Mouse (Mus musculus) macrophage (primary cell): ENCODE measurements around the gene Vcam1. TPM values are rescaled to one million over a fixed set of nuclear protein-coding genes. Genes with fewer than 3 reads are reported as not detected.

Experiments used
- H3K27ac ChIP-seq: fragments of 350-480 bp; formaldehyde crosslinking; 2 replicates; pipeline ENCODE4 v1.9.0; 2021
- H3K36me3 ChIP-seq: fragments of 350-480 bp; formaldehyde crosslinking; 2 replicates; pipeline ENCODE4 v1.9.0; 2021; ENCODE audit errors: inconsistent target
- H3K4me3 ChIP-seq: fragments of 350-480 bp; formaldehyde crosslinking; 2 replicates; pipeline ENCODE4 v1.9.0; 2021; ENCODE audit errors: inconsistent target
- H3K79me2 ChIP-seq: fragments of 350-480 bp; formaldehyde crosslinking; 2 replicates; pipeline ENCODE4 v1.9.0; 2021; ENCODE audit errors: inconsistent target
- WGBS: methylation state at CpG from one replicate; pipeline ENCODE4 v1.1.7; 2026; ENCODE audit warnings: inconsistent platforms; ENCODE audit not compliant: missing documents; 5-methylcytosine and 5-hydroxymethylcytosine counted together
- polyA plus RNA-seq: library from polyadenylated mRNA; stranded (reverse); fragments of 250-400 nt; gene quantifications from 3 replicates; pipeline ENCODE4 v1.2.4, GENCODE M21; 2018; ENCODE audit warnings: inconsistent platforms

The Vcam1 gene
- polyA plus RNA-seq, 1 experiment from 2014 or later, result 19.8 TPM

- Histone ChIP-seq H3K36me3 (no peaks in the 10 kb centered on the region), H3K27ac (no peak overlapping the region), H3K79me2 (no peaks in the 10 kb centered on the region), H3K4me3 (no peak overlapping the region)
- WGBS, result 96% methylated on average over 4 of the region's 4 CpGs
Observed at GRCm38 (mm10) chr3:116117046-116117445, 12.4 kb downstream of the Vcam1 start.

GRCm38 (mm10) chr3:116114249-116115188 lies 15.0 kb downstream of the Vcam1 start:
- 88% methylated on average over 12 of the region's 12 CpGs for WGBS
- H3K4me3 ChIP-seq, result no peak overlapping the region
- no peak overlapping the region for H3K27ac ChIP-seq
- no peaks in the 10 kb centered on the region for H3K36me3 ChIP-seq
- H3K79me2 ChIP-seq, result no peaks in the 10 kb centered on the region

GRCm38 (mm10) chr3:116113443-116114241 lies 15.8 kb downstream of the Vcam1 start:
- Histone ChIP-seq H3K4me3 (no peak overlapping the region), H3K79me2 (no peaks in the 10 kb centered on the region), H3K36me3 (no peaks in the 10 kb centered on the region), H3K27ac (no peak overlapping the region)
- WGBS, result 65% methylated on average over 7 of the region's 7 CpGs

- WGBS, result 94% methylated on average over 5 of the region's 5 CpGs
- Histone ChIP-seq H3K36me3 (no peaks in the 10 kb centered on the region), H3K4me3 (no peak overlapping the region), H3K27ac (no peak overlapping the region), H3K79me2 (no peaks in the 10 kb centered on the region)
Observed at GRCm38 (mm10) chr3:116112816-116113405, 16.6 kb downstream of the Vcam1 start.

- Histone ChIP-seq H3K79me2 (no peaks in the 10 kb centered on the region), H3K36me3 (no peaks in the 10 kb centered on the region), H3K27ac (no peak overlapping the region), H3K4me3 (no peak overlapping the region)
- WGBS, result 98% methylated on average over 5 of the region's 5 CpGs
Observed at GRCm38 (mm10) chr3:116105713-116106112, 23.8 kb downstream of the Vcam1 start.

- Histone ChIP-seq H3K79me2 (no peaks in the 10 kb centered on the region), H3K36me3 (no peaks in the 10 kb centered on the region), H3K27ac (no peak overlapping the region), H3K4me3 (no peak overlapping the region)
- 56% methylated on average over 15 of the region's 21 CpGs for WGBS
Observed at GRCm38 (mm10) chr3:116104866-116105647, 24.4 kb downstream of the Vcam1 start.

- Histone ChIP-seq H3K4me3 (no peak overlapping the region), H3K27ac (no peak overlapping the region), H3K79me2 (no peaks in the 10 kb centered on the region), H3K36me3 (no peaks in the 10 kb centered on the region)
- WGBS, result 96% methylated on average over 4 of the region's 4 CpGs
Observed at GRCm38 (mm10) chr3:116104270-116104669, 25.2 kb downstream of the Vcam1 start.

- H3K79me2 ChIP-seq, result no peaks in the 10 kb centered on the region
- no peak overlapping the region for H3K27ac ChIP-seq
- H3K36me3 ChIP-seq, result no peaks in the 10 kb centered on the region
- no peak overlapping the region for H3K4me3 ChIP-seq
- 100% methylated on average over 1 of the region's 1 CpGs for WGBS
Observed at GRCm38 (mm10) chr3:116100850-116101249, 28.6 kb downstream of the Vcam1 start.

- WGBS, result 100% methylated on average over 3 of the region's 3 CpGs
- Histone ChIP-seq H3K27ac (no peak overlapping the region), H3K4me3 (no peak overlapping the region), H3K79me2 (no peaks in the 10 kb centered on the region), H3K36me3 (no peaks in the 10 kb centered on the region)
Observed at GRCm38 (mm10) chr3:116095934-116096333, 33.6 kb downstream of the Vcam1 start.

- Histone ChIP-seq H3K4me3 (no peak overlapping the region), H3K79me2 (no peaks in the 10 kb centered on the region), H3K36me3 (no peaks in the 10 kb centered on the region), H3K27ac (no peak overlapping the region)
- 78% methylated on average over 4 of the region's 4 CpGs for WGBS
Observed at GRCm38 (mm10) chr3:116095312-116095711, 34.2 kb downstream of the Vcam1 start.

- H3K4me3 ChIP-seq, result no peak overlapping the region
- H3K36me3 ChIP-seq, result no peaks in the 10 kb centered on the region
- 89% methylated on average over 1 of the region's 1 CpGs for WGBS
- H3K27ac ChIP-seq, result no peak overlapping the region
- no peaks in the 10 kb centered on the region for H3K79me2 ChIP-seq
Observed at GRCm38 (mm10) chr3:116094886-116095285, 34.6 kb downstream of the Vcam1 start.

- 100% methylated on average over 2 of the region's 2 CpGs for WGBS
- Histone ChIP-seq H3K4me3 (no peak overlapping the region), H3K79me2 (no peaks in the 10 kb centered on the region), H3K36me3 (no peaks in the 10 kb centered on the region), H3K27ac (no peak overlapping the region)
Observed at GRCm38 (mm10) chr3:116094288-116094687, 35.2 kb downstream of the Vcam1 start.

GRCm38 (mm10) chr3:116092547-116092946 lies 36.9 kb downstream of the Vcam1 start:
- 98% methylated on average over 3 of the region's 3 CpGs for WGBS
- Histone ChIP-seq H3K4me3 (no peak overlapping the region), H3K79me2 (no peaks in the 10 kb centered on the region), H3K27ac (no peak overlapping the region), H3K36me3 (no peaks in the 10 kb centered on the region)

GRCm38 (mm10) chr3:116091706-116092105 lies 37.8 kb downstream of the Vcam1 start:
- H3K4me3 ChIP-seq, result no peak overlapping the region
- H3K27ac ChIP-seq, result no peak overlapping the region
- no peaks in the 10 kb centered on the region for H3K36me3 ChIP-seq
- no peaks in the 10 kb centered on the region for H3K79me2 ChIP-seq
- 94% methylated on average over 5 of the region's 5 CpGs for WGBS
